Mouse (Mus musculus): ENCODE results near the gene 5730455P16Rik. TPM values are rescaled to one million over a fixed set of nuclear protein-coding genes. Genes with fewer than 3 reads are reported as not detected.

5730455P16Rik gene
- total and polyA plus RNA-seq, 3 experiments = 12.7 to 19.7 (median 15.0) TPM

DNA sequence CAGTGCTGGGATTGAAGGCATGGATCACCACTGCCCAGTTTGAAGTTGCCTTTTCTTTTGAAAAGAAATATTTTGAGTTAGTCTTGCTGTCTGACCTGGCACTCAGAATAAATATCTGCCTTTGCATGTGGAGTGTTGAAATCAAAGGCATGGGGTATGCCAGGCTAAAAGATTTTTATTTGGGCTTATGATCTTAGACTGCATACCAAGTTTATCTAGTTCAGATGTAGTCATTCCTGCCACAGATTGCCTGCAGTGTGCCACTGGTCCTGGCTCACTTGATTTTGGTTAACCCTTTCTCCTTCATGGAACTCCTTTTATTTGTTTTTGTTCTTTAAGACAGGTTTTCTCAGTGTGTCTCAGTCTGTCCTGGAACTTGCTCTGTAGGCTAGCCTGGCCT, 6.6 kb upstream of the 5730455P16Rik start:
- peak overlapping the region; percentile 61 to 91 (median 76) for H3K4me3 ChIP-seq (replicated peaks in 1 of 3; ENCODE audit: low read depth in 2 of 3, low read length in 2 of 3, poor library complexity in 1 of 3)
- H3K9ac ChIP-seq (ENCODE audit: insufficient read depth, low read depth) = peak overlapping the region; percentile 100
- peak overlapping the region; percentile 73 for H3K4me2 ChIP-seq (ENCODE audit: insufficient read depth, low read depth, poor library complexity, severe bottlenecking)
- H3K79me2 ChIP-seq (replicated peaks; ENCODE audit: control insufficient read depth, extremely low read depth, insufficient read depth, poor library complexity, severe bottlenecking) = peaks cover 63% of the 10 kb centered on the region
- peaks cover 21 to 46% of the 10 kb centered on the region in 2 experiments for H3K36me3 ChIP-seq (replicated peaks in 1 of 2; ENCODE audit: control insufficient read depth in 1 of 2, insufficient read depth in 1 of 2, low read length in 1 of 2)
- no peaks in the 10 kb centered on the region for H3K27me3 ChIP-seq (replicated peaks)
- dilution Hi-C loops (cut with MboI; ENCODE audit: extremely low pct_ligation_motif_present, extremely low pct_unique_long_range_greater_than_20kb, low sequenced_read_pairs) = no loop called here
- H3K27ac ChIP-seq (ENCODE audit: insufficient read depth, low read depth) = no peak overlapping the region
- H3K9me3 ChIP-seq (replicated peaks; ENCODE audit: low read length) = no peaks in the 10 kb centered on the region
- no peak for DNase-seq (ENCODE audit: extremely low read depth)
- TF ChIP-seq JUND (conservative IDR thresholded peaks at IDR 0.05; ENCODE audit: low read depth, low read length) = no peak
- no peak; the same call in 1 of the 2 replicates for TF ChIP-seq POLR2AphosphoS2 (IDR thresholded peaks at IDR 0.05; ENCODE audit: low read depth, low read length)
- TF ChIP-seq MXI1 (IDR thresholded peaks at IDR 0.05; ENCODE audit: low read depth, low read length) = no peak
- no peak for TF ChIP-seq EP300 (IDR thresholded peaks at IDR 0.05; ENCODE audit: low read length)
- no peak for TF ChIP-seq KAT2A (IDR thresholded peaks at IDR 0.05; ENCODE audit: insufficient replicate concordance, low read length)
- no peak for TF ChIP-seq TCF12 (IDR thresholded peaks at IDR 0.05; ENCODE audit: low read depth, low read length)
- TF ChIP-seq MYC (IDR thresholded peaks at IDR 0.05; ENCODE audit: low read depth, low read length) = no peak
- no peak for TF ChIP-seq NELFE (IDR thresholded peaks at IDR 0.05; ENCODE audit: low read depth, low read length)
- TF ChIP-seq ZMIZ1 (IDR thresholded peaks at IDR 0.05; ENCODE audit: low read depth, low read length) = no peak
- no peak; the same call in none of the 2 replicates for TF ChIP-seq SIN3A (IDR thresholded peaks at IDR 0.05; ENCODE audit: low read length)
- TF ChIP-seq MAZ (IDR thresholded peaks at IDR 0.05; ENCODE audit: low read depth, low read length) = no peak
- TF ChIP-seq PAX5 (IDR thresholded peaks at IDR 0.05; ENCODE audit: low read length) = no peak
- TF ChIP-seq MAFK (IDR thresholded peaks at IDR 0.05; ENCODE audit: insufficient replicate concordance, low read length) = no peak
- TF ChIP-seq BHLHE40 (IDR thresholded peaks at IDR 0.05; ENCODE audit: low read depth, low read length) = no peak
- TF ChIP-seq E2F4 (IDR thresholded peaks at IDR 0.05; ENCODE audit: insufficient replicate concordance, low read depth, low read length) = no peak
- no peak for TF ChIP-seq ZKSCAN1 (IDR thresholded peaks at IDR 0.05; ENCODE audit: borderline replicate concordance, low read depth, low read length)
- in situ Hi-C loops (cut with MboI; ENCODE audit: low pct_ligation_motif_present, low pct_unique_long_range_greater_than_20kb, low sequenced_read_pairs) = no loop called here
- H3K4me1 ChIP-seq (ENCODE audit: control insufficient read depth in 1 of 2, insufficient read depth in 2 of 2) = peaks cover 3 to 34% of the 10 kb centered on the region in 2 experiments; a peak in 3 of 4 replicates

DNA sequence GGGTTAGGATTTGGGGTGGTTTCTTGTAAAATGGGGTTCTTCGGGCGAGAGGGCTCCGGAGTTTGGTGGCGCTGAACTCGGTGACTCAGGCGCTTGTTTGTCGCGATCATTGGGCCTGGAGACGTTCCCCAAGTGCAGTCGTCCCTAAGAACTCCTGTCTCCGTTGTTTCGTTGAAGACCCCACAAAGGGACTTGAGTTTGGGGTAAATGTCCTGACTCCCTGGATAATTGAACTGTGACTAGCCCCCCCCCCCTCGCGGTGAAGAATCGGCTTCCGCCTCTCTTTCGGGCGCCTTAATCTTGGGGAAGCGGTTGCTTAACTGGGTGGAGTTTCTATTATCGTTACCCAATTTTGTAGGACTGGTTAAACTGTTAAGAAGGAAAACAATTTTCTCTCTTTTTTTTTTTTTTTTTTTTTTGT, 5.8 kb upstream of the 5730455P16Rik start:
- H3K4me2 ChIP-seq (ENCODE audit: insufficient read depth, low read depth, poor library complexity, severe bottlenecking) = no peak overlapping the region

More for the DNA sequence above, 5.8 kb upstream of the 5730455P16Rik start:
- H3K4me3 ChIP-seq (replicated peaks in 1 of 3; ENCODE audit: low read depth in 2 of 3, low read length in 2 of 3, poor library complexity in 1 of 3) = peak overlapping the region; percentile 76 to 91 (median 88)
- DNase-seq (ENCODE audit: extremely low read depth) = peak; percentile 56
- peaks cover 57% of the 10 kb centered on the region for H3K79me2 ChIP-seq (replicated peaks; ENCODE audit: control insufficient read depth, extremely low read depth, insufficient read depth, poor library complexity, severe bottlenecking)
- no peaks in the 10 kb centered on the region for H3K9me3 ChIP-seq (replicated peaks; ENCODE audit: low read length)
- H3K27me3 ChIP-seq (replicated peaks) = no peaks in the 10 kb centered on the region
- dilution Hi-C loops (cut with MboI; ENCODE audit: extremely low pct_ligation_motif_present, extremely low pct_unique_long_range_greater_than_20kb, low sequenced_read_pairs) (no loop called here), in situ Hi-C loops (cut with MboI; ENCODE audit: low pct_ligation_motif_present, low pct_unique_long_range_greater_than_20kb, low sequenced_read_pairs) (no loop called here)
- peak overlapping the region; percentile 46; the same call in 1 of the 2 replicates for H3K27ac ChIP-seq (ENCODE audit: insufficient read depth, low read depth)
- TF ChIP-seq MXI1 (IDR thresholded peaks at IDR 0.05; ENCODE audit: low read depth, low read length) (no peak), ELF1 (IDR thresholded peaks at IDR 0.05; ENCODE audit: low read depth, low read length) (peak; percentile 40; the same call in 1 of the 2 replicates), PAX5 (IDR thresholded peaks at IDR 0.05; ENCODE audit: low read length) (no peak), BHLHE40 (IDR thresholded peaks at IDR 0.05; ENCODE audit: low read depth, low read length) (no peak), RAD21 (IDR thresholded peaks at IDR 0.05; ENCODE audit: low read depth, low read length) (no peak), SIN3A (IDR thresholded peaks at IDR 0.05; ENCODE audit: low read length) (0 out of 2 replicates have a peak, but pooled peaks have one; percentile 20), MAZ (IDR thresholded peaks at IDR 0.05; ENCODE audit: low read depth, low read length) (peak; percentile 59; the same call in 1 of the 2 replicates), ZNF384 (IDR thresholded peaks at IDR 0.05; ENCODE audit: low read depth, low read length) (no peak), NELFE (IDR thresholded peaks at IDR 0.05; ENCODE audit: low read depth, low read length) (no peak), NRF1 (IDR thresholded peaks at IDR 0.05; ENCODE audit: low read depth, low read length) (no peak)
- H3K36me3 ChIP-seq (replicated peaks in 1 of 2; ENCODE audit: control insufficient read depth in 1 of 2, insufficient read depth in 1 of 2, low read length in 1 of 2) = peaks cover 16 to 38% of the 10 kb centered on the region in 2 experiments
- H3K9ac ChIP-seq (ENCODE audit: insufficient read depth, low read depth) = peak overlapping the region; percentile 100
- peaks cover 3 to 30% of the 10 kb centered on the region in 2 experiments; a peak in 3 of 4 replicates for H3K4me1 ChIP-seq (ENCODE audit: control insufficient read depth in 1 of 2, insufficient read depth in 2 of 2)

All from CH12.LX (cell line).